Mouse (Mus musculus): ENCODE data around the gene Dnajc5g.
A peak's percentile ranks its signal among the peaks of the same experiment; 100 is the strongest.

Gene Dnajc5g

DNA sequence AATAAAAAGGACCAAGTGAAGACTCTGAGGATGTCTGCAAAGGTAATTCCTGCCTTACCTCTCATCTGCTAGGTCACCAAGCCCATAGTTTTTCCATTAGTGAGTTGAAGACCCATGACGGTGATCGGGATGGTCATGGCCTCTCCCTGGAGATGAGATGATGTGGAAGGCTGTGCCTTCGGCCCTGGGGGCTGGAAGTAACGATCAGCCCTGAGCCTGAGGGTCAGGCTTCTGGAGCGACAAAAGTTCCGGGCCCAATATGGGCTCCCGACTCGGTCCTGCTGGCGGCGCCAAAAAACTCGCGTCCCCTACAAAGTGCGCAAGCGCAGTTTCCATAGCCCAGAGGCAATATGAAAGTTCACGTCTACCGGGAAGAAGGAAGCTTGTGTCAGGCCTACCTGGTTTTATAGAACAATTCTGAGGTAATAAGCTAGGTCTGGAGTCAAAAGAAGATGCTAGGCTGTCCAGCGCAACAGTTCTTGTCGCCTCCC is 2.0 kb downstream of the Dnajc5g start, which contains the start of gene Slc30a3:
Gene Slc30a3 (minus strand): TSS at position 238 of the 491 bp plus-strand sequence.
- DNase-seq (ENCODE audit: low spot score in 2 of 2), result no peak

DNA sequence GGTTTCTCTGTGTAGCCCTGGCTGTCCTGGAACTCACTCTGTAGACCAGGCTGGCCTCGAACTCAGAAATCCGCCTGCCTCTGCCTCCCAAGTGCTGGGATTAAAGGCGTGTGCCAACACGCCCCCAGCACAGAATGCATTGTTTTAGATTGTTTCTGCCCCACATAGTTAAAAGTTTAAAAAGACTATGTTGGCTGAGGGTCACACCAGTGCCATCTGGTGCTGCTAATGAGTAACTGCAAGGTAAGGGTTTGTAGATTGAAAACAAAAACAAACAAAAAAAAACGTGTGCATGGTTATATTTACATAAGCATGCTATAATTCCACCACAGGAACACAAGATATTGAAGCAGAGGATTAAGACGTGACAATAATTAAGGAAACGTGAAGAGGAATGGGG is 4.7 kb downstream of the Dnajc5g start:
- DNase-seq (ENCODE audit: low spot score in 2 of 2), result no peak

- DNase-seq (ENCODE audit: low spot score in 2 of 2), result no peak
These were observed 10.3 kb downstream of the Dnajc5g start, which contains the start of gene Trim54 for GRCm38 (mm10) chr5:31116354-31116753. Trim54 (plus strand) TSS chr5:31116712.

GRCm38 (mm10) chr5:31116912-31117311 is 10.8 kb downstream of the Dnajc5g start:
- DNase-seq (ENCODE audit: low spot score in 2 of 2), result no peak

GRCm38 (mm10) chr5:31121111-31121510 is 15.0 kb downstream of the Dnajc5g start:
- no peak for DNase-seq (ENCODE audit: low spot score in 2 of 2)

DNA sequence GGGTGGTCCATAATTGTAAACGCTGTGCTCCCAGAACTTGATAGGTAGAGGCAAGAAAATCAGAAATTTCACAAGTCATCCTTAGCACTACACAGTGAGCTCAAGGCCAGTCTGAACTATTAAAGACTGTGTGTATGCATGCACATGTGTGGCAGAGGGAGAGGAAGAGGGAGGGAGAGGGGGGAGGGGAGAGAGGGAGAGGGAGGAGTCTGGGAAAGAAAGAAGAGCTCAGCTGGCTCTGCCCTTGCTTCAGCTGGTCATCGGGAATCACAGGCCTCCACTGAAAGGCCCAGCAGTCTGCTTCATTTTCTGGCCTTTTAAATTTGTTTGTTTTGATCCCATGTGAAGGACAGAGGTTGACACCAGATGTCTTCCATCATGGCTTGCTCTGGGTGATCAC is 17.4 kb downstream of the Dnajc5g start:
- DNase-seq (ENCODE audit: low spot score in 2 of 2), result no peak

DNA sequence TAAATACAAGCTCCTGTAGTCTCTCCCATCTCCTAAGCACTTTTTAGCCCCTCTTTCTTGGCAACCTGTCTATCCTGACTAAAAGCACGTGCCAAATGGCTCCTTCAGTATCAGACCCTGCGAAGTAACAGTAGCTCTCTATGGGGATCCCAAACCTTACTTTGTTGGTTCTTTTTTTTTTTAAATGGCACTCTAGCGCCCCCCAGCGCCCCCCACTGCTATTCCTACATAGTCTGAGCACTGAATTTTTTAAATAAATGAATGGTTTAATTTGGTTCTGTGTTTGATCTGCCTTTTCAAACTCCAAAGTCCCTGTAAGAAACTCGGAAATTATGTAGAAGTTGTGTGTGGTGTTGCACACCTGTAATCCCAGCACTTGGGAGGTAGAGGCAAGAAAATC is 20.0 kb downstream of the Dnajc5g start:
- no peak for DNase-seq (ENCODE audit: low spot score in 2 of 2)

- no peak for DNase-seq (ENCODE audit: low spot score in 2 of 2)
These were observed 30.8 kb downstream of the Dnajc5g start for GRCm38 (mm10) chr5:31136730-31137424.

DNA sequence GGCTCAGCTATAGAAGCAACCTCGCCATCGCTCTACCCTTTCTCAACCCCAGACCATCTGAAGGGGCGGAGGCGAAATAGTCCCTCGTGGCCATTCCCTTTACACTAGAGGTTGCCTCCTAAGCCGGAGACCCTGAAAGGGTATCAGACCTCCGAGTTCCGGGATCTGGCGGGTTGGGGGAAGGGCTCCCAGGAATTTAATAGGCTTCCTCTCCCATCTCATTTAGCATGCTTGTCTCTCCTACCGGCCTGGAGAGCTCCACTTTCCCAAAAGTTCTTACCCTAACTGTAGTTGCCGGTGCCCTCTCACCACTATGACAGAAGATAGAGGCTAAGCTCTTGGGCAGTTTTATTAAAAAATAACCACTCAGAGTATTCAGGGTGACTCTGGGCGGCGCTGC is 31.6 kb downstream of the Dnajc5g start:
- DNase-seq (ENCODE audit: low spot score in 2 of 2), result no peak

- no peak for DNase-seq (ENCODE audit: low spot score in 2 of 2)
These were observed 32.3 kb downstream of the Dnajc5g start, which contains the start of gene Ucn for GRCm38 (mm10) chr5:31138241-31138967. Ucn (minus strand) TSS chr5:31138829.

GRCm38 (mm10) chr5:31138968-31139425 is 32.9 kb downstream of the Dnajc5g start:
- no peak for DNase-seq (ENCODE audit: low spot score in 2 of 2)

DNA sequence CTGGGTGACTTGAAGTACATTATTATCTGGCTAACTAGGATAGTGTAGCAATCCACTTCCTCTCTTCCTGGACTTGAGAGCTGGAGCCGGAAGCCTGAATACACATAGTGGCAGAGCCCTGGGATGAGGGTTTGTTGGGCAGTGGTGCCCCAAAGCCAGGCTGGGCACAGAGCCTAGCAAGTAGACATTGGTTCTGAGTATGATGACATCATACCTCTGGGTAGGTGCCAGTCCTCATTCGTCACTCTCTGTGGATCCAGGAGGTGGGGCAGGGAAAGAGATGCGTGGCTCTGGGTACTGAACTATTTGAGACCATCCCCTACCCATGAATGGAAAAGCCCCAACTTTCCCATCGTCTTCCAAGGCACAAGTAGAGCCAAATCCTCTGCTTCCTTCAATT is 43.7 kb downstream of the Dnajc5g start:
- DNase-seq (ENCODE audit: low spot score in 2 of 2), result no peak

- peak; percentile 16 to 41 for DNase-seq (ENCODE audit: low spot score in 2 of 2)
These were observed 45.7 kb downstream of the Dnajc5g start for GRCm38 (mm10) chr5:31151746-31152145.

DNA sequence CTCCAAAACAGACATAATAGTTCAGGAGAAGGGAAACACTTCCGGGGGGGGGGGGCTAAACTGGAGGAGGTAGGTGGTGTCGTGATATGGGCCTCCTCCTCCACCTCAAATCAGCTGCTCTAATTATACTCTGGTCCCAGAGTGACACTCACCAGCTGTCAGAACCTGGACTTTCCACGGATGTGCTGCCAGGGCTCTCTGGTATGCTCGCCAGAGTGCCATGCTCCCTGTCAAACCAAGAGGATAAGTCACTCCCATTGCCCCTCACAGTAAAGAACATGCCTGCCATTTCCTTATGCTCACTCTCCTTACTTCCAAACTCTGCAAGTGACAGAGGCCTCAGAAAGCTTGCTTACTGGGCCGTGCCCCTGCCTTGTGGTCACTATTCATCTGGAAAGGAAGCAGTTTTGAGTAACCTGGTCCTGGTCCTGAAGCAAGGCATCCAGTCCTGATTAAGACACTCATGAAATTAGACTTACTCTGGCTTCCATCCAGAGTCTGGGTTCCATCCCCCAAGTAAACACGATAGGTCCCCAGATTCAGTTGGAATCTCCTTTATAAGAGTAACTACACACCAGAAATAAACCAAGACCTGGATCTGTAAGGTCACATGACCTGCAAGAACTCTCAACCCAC is 47.5 kb downstream of the Dnajc5g start:
- DNase-seq (ENCODE audit: low spot score in 2 of 2), result no peak

- DNase-seq (ENCODE audit: low spot score in 2 of 2), result peak; percentile 78 to 83
These were observed 48.1 kb downstream of the Dnajc5g start, which contains the start of gene Mpv17 for GRCm38 (mm10) chr5:31154152-31154553. Mpv17 (minus strand) TSS chr5:31154251.
